Mouse (Mus musculus) heart, postnatal 25 days (tissue): ENCODE data around the gene H3f3b. TPM values are rescaled to one million over a fixed set of nuclear protein-coding genes. Genes with fewer than 3 reads are reported as not detected.

Source experiments
- DNase-seq: peaks from one replicate; pipeline ENCODE4 v3.0.0; 2022; ENCODE audit warnings: low spot score
- intact Hi-C: fragments of 180-260 bp; cut with DNase I; formaldehyde crosslinking; loops from one replicate; pipeline ENCODE4 v1.15.1; 2025
- total RNA-seq, 2 experiments: library from RNA; stranded (reverse); gene quantifications; 2 replicates each; pipeline ENCODE4 v1.2.3; 2021

The H3f3b gene
- total RNA-seq, 2 experiments from 2014 or later = 128 to 130 TPM

DNA sequence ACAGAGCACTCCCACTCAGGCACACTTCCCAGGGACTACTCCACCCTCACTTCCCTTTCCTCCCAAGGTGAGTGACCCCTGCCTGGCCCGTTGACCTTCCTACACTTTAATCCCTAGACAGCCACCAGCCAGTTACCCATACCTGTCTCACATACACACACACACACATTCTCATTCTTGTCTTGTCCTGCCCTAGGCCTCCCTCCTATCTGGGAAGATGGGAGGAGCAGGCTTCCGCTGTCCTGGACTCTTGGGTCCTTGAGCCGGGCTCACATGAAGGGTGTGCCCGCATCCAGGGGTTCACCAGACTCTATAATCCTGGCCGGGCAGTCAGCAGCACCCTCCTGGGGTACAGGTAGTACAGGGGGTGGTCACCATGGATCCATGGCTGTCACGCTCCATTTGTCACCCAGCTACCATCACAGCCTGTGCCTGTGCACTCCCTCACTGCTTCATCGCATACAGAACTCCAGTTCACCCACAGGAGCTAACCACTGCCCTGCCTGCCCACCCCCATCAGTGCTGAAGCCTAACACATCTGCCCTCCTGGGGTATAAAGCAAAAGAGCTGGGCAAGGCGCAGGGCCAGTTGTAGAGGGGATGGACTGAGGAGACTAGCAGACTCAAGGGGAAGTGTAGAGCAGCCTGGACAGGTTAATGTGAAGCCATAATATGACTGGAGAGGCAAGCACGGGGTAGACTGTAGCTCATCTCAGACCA is 21.9 kb downstream of the H3f3b start:
- DNase-seq = no peak
- intact Hi-C loops = no loop called here

- intact Hi-C loops = no loop called here
- DNase-seq = peak; percentile 74
Measured at GRCm38 (mm10) chr11:116004840-116005700, 22.7 kb downstream of the H3f3b start.

DNA sequence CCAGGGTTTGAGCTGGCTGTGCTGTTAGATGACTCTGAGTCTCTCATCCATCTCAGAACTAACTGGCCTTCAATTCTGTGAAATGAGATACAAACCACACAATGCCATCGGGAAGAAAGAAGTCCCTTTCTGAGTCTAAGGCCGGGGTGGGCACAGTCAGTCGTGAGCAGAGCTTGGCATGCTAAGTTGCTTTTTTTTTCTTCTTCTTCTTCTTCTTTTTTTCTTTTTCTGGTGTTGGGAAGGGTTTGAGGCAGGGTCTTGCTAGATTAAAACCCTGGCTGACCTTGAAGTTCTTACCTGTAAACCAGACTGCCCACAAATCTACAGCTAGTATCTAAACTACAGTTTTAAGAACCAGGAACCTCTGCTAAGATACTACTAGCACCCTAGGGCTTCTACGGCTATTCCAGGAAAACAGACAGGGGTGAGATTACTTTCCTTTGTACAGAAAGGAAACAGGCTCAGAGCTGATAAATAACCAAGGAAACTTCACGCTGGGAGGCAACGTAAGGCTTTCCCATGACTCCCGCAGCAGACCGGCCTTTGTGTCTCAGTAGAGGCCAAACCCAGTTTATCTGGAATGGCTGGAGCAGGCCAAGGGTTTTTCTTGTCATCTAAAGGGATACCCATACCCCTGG is 23.5 kb downstream of the H3f3b start:
- DNase-seq = no peak
- intact Hi-C loops = no loop called here

- intact Hi-C loops = no loop called here
- no peak for DNase-seq
Measured at GRCm38 (mm10) chr11:116002894-116003293, 24.9 kb downstream of the H3f3b start.

DNA sequence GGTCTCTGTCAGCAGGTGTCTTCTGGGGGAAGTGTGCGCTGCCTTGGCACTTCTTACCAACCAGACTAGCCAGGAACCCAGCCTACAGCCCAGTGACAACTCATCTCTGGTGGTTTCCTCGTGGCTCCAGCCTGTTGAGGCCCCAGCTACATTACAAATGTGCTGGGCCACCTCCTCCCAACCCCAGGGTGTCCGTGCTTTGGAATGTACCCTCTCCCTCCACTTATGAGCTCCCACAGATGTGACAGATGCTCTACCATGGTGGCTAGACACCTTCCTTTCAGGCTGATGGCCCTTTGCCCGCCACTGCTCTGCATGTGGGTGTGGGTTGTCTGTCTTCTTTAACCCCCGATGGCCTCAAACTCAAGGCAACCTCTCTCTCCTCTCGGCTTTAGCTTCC is 26.0 kb downstream of the H3f3b start:
- no peak for DNase-seq
- intact Hi-C loops = no loop called here

- intact Hi-C loops = no loop called here
- no peak for DNase-seq
Measured at GRCm38 (mm10) chr11:116000607-116001006, 27.2 kb downstream of the H3f3b start.

DNA sequence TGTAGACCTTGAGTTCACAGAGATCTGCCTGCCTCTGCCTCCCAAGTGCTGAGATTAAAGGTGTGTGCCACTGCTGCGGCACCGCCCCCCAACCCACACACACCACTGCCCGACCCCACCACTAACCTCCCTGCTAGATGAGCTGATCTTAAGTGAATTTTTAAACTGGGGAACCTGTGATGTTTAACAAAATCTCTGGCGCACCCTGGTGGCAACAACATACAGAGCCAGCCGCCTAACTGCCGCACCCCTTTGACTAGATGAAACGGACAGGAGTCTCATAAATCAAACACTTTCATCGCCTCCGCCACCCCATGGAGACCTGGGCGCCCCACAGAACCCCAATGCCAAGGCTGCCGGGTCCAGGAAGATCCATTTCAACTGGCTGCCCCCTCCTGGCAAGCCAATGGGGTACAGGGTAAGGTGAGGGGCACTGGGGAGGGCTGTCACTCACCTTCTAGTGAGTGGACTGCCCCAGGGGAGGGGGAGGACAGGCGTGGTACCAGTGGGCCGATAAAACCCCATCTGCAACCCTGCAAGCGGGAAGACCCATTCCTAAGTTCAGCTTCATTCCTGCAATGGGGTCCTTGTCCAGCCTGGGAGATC is 28.1 kb downstream of the H3f3b start:
- DNase-seq = peak; percentile 39
- intact Hi-C loops = loop anchor here (1.0 kb wide), 1 partner anchor 60 kb away; no protein-coding TSS in a partner anchor

DNA sequence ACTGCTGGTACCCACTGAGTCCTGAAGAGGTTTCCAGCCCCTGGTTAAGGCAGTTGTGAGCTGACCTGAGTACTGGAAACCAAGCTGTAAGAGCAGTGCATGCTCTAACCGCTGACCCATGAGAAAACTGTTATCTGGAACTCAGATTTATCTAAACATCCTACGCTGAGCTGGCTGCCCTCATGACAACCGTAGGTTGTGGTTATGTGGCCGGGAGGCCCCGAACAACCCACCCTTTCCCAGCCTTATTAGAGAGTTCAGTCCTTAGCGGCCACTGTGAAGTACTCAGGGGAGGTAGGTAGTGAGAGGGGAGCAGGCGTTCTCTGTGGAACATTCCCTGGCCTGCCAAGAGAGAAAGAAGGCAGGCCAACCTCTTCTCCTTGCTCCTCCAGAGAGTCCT is 28.7 kb downstream of the H3f3b start:
- DNase-seq = no peak
- intact Hi-C loops = loop anchor here (1.0 kb wide), 1 partner anchor 60 kb away; no protein-coding TSS in a partner anchor

DNA sequence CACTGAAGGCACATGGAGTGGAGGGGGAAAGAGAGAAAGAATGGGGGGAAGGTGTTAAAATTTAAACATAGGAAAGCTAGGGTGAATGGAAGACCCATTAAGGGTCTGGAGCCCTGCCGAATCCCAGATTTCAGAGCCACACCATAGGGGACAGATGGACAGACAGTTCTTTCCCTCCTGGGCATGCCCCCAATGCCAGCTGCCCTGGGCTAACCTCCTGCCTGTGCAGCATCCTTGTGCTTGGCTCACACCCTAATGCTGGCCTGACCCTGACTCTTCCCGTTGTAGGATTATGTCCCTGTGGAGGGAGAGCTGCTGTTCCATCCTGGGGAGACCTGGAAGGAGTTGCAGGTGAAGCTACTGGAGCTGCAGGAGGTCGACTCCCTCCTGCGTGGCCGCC is 30.1 kb downstream of the H3f3b start:
- intact Hi-C loops = no loop called here
- no peak for DNase-seq

DNA sequence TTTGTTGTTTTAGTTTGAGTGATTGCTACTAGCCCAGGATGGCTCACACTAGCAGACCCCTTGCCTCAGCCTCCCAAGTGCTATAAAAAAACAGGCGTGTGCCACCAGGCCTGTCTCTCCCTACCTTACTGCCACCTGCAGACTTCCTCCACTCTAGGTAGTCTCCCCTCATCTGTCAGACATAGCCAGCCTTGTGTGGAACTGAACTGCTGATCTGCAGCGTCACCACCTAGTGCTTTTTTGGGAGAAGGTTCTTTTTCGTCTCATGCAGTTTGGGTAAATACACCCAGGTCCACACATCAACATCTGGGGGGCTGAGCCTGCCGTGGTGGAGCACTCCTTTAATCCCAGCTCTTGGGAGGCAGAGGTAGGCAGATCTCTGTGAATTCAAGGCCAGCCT is 30.7 kb downstream of the H3f3b start:
- intact Hi-C loops = no loop called here
- no peak for DNase-seq

DNA sequence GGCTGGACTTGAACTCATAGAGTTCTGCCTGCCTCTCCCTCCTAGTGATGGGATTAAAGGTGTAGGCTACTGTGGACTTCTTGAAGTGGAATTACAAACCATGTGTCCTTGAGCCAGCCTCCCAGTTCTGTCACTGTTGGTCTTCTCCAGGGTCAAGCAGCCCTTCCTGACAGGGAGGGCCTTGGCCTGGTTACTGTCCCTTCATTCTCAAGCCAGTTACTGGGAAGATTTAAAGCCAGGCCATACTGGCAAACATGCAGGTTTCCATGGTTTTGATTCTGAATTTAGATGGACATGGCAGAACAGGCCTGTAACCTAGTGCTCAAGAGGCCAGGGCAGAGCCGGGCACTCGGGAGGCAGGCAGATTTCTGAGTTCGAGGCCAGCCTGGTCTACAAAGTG is 32.5 kb downstream of the H3f3b start:
- no peak for DNase-seq
- intact Hi-C loops = no loop called here

GRCm38 (mm10) chr11:115992098-115992497 is 35.7 kb downstream of the H3f3b start:
- intact Hi-C loops = no loop called here
- no peak for DNase-seq

GRCm38 (mm10) chr11:115989686-115990085 is 38.1 kb downstream of the H3f3b start:
- intact Hi-C loops = no loop called here
- no peak for DNase-seq

GRCm38 (mm10) chr11:115983291-115983690 is 44.5 kb downstream of the H3f3b start:
- intact Hi-C loops = no loop called here
- no peak for DNase-seq

GRCm38 (mm10) chr11:115982472-115982871 is 45.3 kb downstream of the H3f3b start:
- DNase-seq = no peak
- intact Hi-C loops = no loop called here

- no peak for DNase-seq
- intact Hi-C loops = no loop called here
Measured at GRCm38 (mm10) chr11:115975544-115975943, 52.2 kb downstream of the H3f3b start.

GRCm38 (mm10) chr11:115975083-115975420 is 52.7 kb downstream of the H3f3b start:
- DNase-seq = no peak
- intact Hi-C loops = no loop called here

GRCm38 (mm10) chr11:115974309-115975082 is 53.3 kb downstream of the H3f3b start, which contains the start of gene Itgb4:
Gene Itgb4 (plus strand): TSS chr11:115974709.
- no peak for DNase-seq

More at GRCm38 (mm10) chr11:115974309-115975082, 53.3 kb downstream of the H3f3b start, which contains the start of gene Itgb4:
- intact Hi-C loops = no loop called here
